Mouse (Mus musculus) stomach, embryonic 16.5 days (tissue): ENCODE measurements around the gene Slc29a2. TPM values are rescaled to one million over a fixed set of nuclear protein-coding genes. Genes with fewer than 3 reads are reported as not detected.
A peak's percentile ranks its signal among the peaks of the same experiment; 100 is the strongest.
"Not testable (repeated sequence)": the region's sequence is repeated elsewhere in the genome, so short reads cannot be mapped to it uniquely, and the experiment has no call there.

Source experiments
- ATAC-seq: fragments of 200-750 bp; cut with Nextera tagmentation; 2 replicates; pipeline ENCODE4 v1.8.0; 2017; ENCODE audit warnings: moderate number of reproducible peaks, moderate TSS enrichment; ENCODE audit not compliant: insufficient read depth, low FRiP score
- H3K27ac ChIP-seq: fragments of 300-500 bp; sonication (generic); 2 replicates; pipeline ENCODE4 v1.5.1; 2014; ENCODE audit warnings: low read length
- H3K27me3 ChIP-seq: fragments of 300-500 bp; sonication (generic); 2 replicates; pipeline ENCODE4 v1.6.1; 2014; ENCODE audit warnings: low read length, control low read depth, mixed read lengths; ENCODE audit not compliant: control insufficient read depth, insufficient read depth
- H3K36me3 ChIP-seq: fragments of 300-500 bp; sonication (generic); 2 replicates; pipeline ENCODE4 v1.6.1; 2014; ENCODE audit warnings: low read length; ENCODE audit not compliant: control insufficient read depth, insufficient read depth
- H3K4me1 ChIP-seq: fragments of 300-500 bp; sonication (generic); 2 replicates; pipeline ENCODE4 v1.6.1; 2014; ENCODE audit warnings: low read length, control low read depth, mixed read lengths; ENCODE audit not compliant: control insufficient read depth, insufficient read depth
- H3K4me2 ChIP-seq: fragments of 300-500 bp; sonication (generic); 2 replicates; pipeline ENCODE4 v1.6.1; 2014; ENCODE audit warnings: low read depth, low read length, mixed read lengths
- H3K4me3 ChIP-seq: fragments of 300-500 bp; sonication (generic); replicated peaks from 2 replicates; pipeline ENCODE4 v1.5.1; 2014; ENCODE audit warnings: mild to moderate bottlenecking, low read length
- H3K9ac ChIP-seq: fragments of 300-500 bp; sonication (generic); 2 replicates; pipeline ENCODE4 v1.6.1; 2014; ENCODE audit warnings: low read length
- H3K9me3 ChIP-seq: fragments of 300-500 bp; sonication (generic); replicated peaks from 2 replicates; pipeline ENCODE4 v1.6.1; 2016; ENCODE audit warnings: low read length, control low read depth; ENCODE audit not compliant: control insufficient read depth
- WGBS: fragments of 180-500 bp; shearing (Covaris S2); extraction: QIAGEN DNeasy Blood & Tissue Kit; methylation state at CpG from one replicate; pipeline ENCODE4 v1.1.7; 2014; 5-methylcytosine and 5-hydroxymethylcytosine counted together
- polyA plus RNA-seq: library from polyadenylated mRNA; unstranded; fragments of >200 nt; fragmentation: Nextera tagmentation; extraction: Ambion mirVana; gene quantifications from 2 replicates; pipeline ENCODE4 v1.2.1, GENCODE M21; 2015

The Slc29a2 gene
- polyA plus RNA-seq, 1 experiment from 2014 or later, result 3.3 TPM

- no peaks in the 10 kb centered on the region for H3K9me3 ChIP-seq
- no peaks in the 10 kb centered on the region for H3K27me3 ChIP-seq
- H3K4me1 ChIP-seq, result no peaks in the 10 kb centered on the region
- H3K4me2 ChIP-seq, result peak overlapping the region; percentile 50; the same call in 1 of the 2 replicates
- WGBS, result 60% methylated on average over 6 of the region's 6 CpGs
- ATAC-seq, result no peak
- no peak overlapping the region for H3K27ac ChIP-seq
- H3K36me3 ChIP-seq, result no peaks in the 10 kb centered on the region
- H3K4me3 ChIP-seq, result peak overlapping the region; percentile 9; the same call in 1 of the 2 replicates
- 0 out of 2 replicates have a peak overlapping the region, but pooled peaks have one; percentile 1 for H3K9ac ChIP-seq
These were observed 24.1 kb upstream of the Slc29a2 start for GRCm38 (mm10) chr19:4999445-5000140.

- Histone ChIP-seq H3K4me1 (no peaks in the 10 kb centered on the region), H3K9ac (no peak overlapping the region), H3K36me3 (no peaks in the 10 kb centered on the region), H3K9me3 (no peaks in the 10 kb centered on the region), H3K27me3 (no peaks in the 10 kb centered on the region), H3K4me3 (peak overlapping the region; percentile 22), H3K4me2 (peak overlapping the region; percentile 50), H3K27ac (0 out of 2 replicates have a peak overlapping the region, but pooled peaks have one; percentile 44)
- ATAC-seq, result peak; percentile 95
- 1% methylated on average over 39 of the region's 39 CpGs for WGBS
These were observed 21.8 kb upstream of the Slc29a2 start for GRCm38 (mm10) chr19:5001666-5002406.

- H3K27ac ChIP-seq, H3K27me3 ChIP-seq, H3K9me3 ChIP-seq, H3K4me2 ChIP-seq, ATAC-seq, H3K4me3 ChIP-seq, H3K9ac ChIP-seq, H3K4me1 ChIP-seq, H3K36me3 ChIP-seq: not testable (repeated sequence)
- WGBS, result 55% methylated on average over 2 of the region's 2 CpGs
These were observed 20.0 kb upstream of the Slc29a2 start for GRCm38 (mm10) chr19:5003644-5004043.

- no peak overlapping the region for H3K4me3 ChIP-seq
- no peak for ATAC-seq
- H3K9me3 ChIP-seq, result no peaks in the 10 kb centered on the region
- no peaks in the 10 kb centered on the region for H3K27me3 ChIP-seq
- no peak overlapping the region for H3K9ac ChIP-seq
- H3K4me1 ChIP-seq, result no peaks in the 10 kb centered on the region
- 56% methylated on average over 4 of the region's 4 CpGs for WGBS
- H3K4me2 ChIP-seq, result no peak overlapping the region
- H3K27ac ChIP-seq, result no peak overlapping the region
- H3K36me3 ChIP-seq, result no peaks in the 10 kb centered on the region
These were observed 18.7 kb upstream of the Slc29a2 start for GRCm38 (mm10) chr19:5004925-5005324.

GRCm38 (mm10) chr19:5013138-5013537 lies 10.5 kb upstream of the Slc29a2 start:
- no peak overlapping the region for H3K27ac ChIP-seq
- no peaks in the 10 kb centered on the region for H3K36me3 ChIP-seq
- no peak overlapping the region for H3K4me3 ChIP-seq
- no peak overlapping the region for H3K9ac ChIP-seq
- peaks cover 4% of the 10 kb centered on the region; the same call in 1 of the 2 replicates for H3K4me1 ChIP-seq
- H3K27me3 ChIP-seq, result no peaks in the 10 kb centered on the region
- no peak for ATAC-seq
- WGBS, result 54% methylated on average over 8 of the region's 8 CpGs
- H3K4me2 ChIP-seq, result no peak overlapping the region
- H3K9me3 ChIP-seq, result no peaks in the 10 kb centered on the region

GRCm38 (mm10) chr19:5014961-5015398 lies 8.7 kb upstream of the Slc29a2 start:
- 19% methylated on average over 8 of the region's 8 CpGs for WGBS
- H3K9me3 ChIP-seq, result no peaks in the 10 kb centered on the region
- H3K4me1 ChIP-seq, result peaks cover 4% of the 10 kb centered on the region; the same call in 1 of the 2 replicates
- no peaks in the 10 kb centered on the region for H3K27me3 ChIP-seq
- no peaks in the 10 kb centered on the region for H3K36me3 ChIP-seq
- no peak overlapping the region for H3K4me3 ChIP-seq
- H3K9ac ChIP-seq, result no peak overlapping the region
- H3K4me2 ChIP-seq, result no peak overlapping the region
- no peak overlapping the region for H3K27ac ChIP-seq
- no peak for ATAC-seq

- ATAC-seq, result 0 out of 2 replicates have a peak, but pooled peaks have one; percentile 58
- Histone ChIP-seq H3K4me1 (peaks cover 4% of the 10 kb centered on the region; the same call in 1 of the 2 replicates), H3K27me3 (no peaks in the 10 kb centered on the region), H3K36me3 (no peaks in the 10 kb centered on the region), H3K27ac (peak overlapping the region; percentile 21), H3K4me3 (no peak overlapping the region), H3K9ac (no peak overlapping the region), H3K9me3 (no peaks in the 10 kb centered on the region), H3K4me2 (peak overlapping the region; percentile 22; the same call in 1 of the 2 replicates)
- 25% methylated on average over 10 of the region's 10 CpGs for WGBS
These were observed 7.4 kb upstream of the Slc29a2 start for GRCm38 (mm10) chr19:5016221-5016742.

- Histone ChIP-seq H3K4me1 (peaks cover 4% of the 10 kb centered on the region; the same call in 1 of the 2 replicates), H3K27me3 (no peaks in the 10 kb centered on the region), H3K4me3 (no peak overlapping the region), H3K4me2 (peak overlapping the region; percentile 22; the same call in 1 of the 2 replicates), H3K9ac (no peak overlapping the region), H3K27ac (peak overlapping the region; percentile 21), H3K36me3 (no peaks in the 10 kb centered on the region), H3K9me3 (no peaks in the 10 kb centered on the region)
- ATAC-seq, result no peak
- WGBS, result 23% methylated on average over 12 of the region's 12 CpGs
These were observed 6.9 kb upstream of the Slc29a2 start for GRCm38 (mm10) chr19:5016782-5017181.

GRCm38 (mm10) chr19:5017611-5018010 lies 6.0 kb upstream of the Slc29a2 start:
- H3K4me2 ChIP-seq, result no peak overlapping the region
- H3K4me1 ChIP-seq, result peaks cover 4% of the 10 kb centered on the region; the same call in 1 of the 2 replicates
- 72% methylated on average over 4 of the region's 4 CpGs for WGBS
- no peak overlapping the region for H3K4me3 ChIP-seq
- no peak for ATAC-seq
- no peaks in the 10 kb centered on the region for H3K36me3 ChIP-seq
- H3K9ac ChIP-seq, result no peak overlapping the region
- H3K27me3 ChIP-seq, result no peaks in the 10 kb centered on the region
- H3K27ac ChIP-seq, result peak overlapping the region; percentile 15; the same call in 1 of the 2 replicates
- no peaks in the 10 kb centered on the region for H3K9me3 ChIP-seq
